Mouse (Mus musculus) bone marrow, adult 2 months (tissue): ENCODE results near the gene Rftn1. TPM values are rescaled to one million over a fixed set of nuclear protein-coding genes. Genes with fewer than 3 reads are reported as not detected.

Experiments
- H3K27ac ChIP-seq: fragments of 200-500 bp; 2 replicates; pipeline ENCODE4 v1.5.1; 2012; ENCODE audit warnings: low read depth, mild to moderate bottlenecking, control low read depth, inconsistent platforms, low read length; ENCODE audit not compliant: control insufficient read depth, poor library complexity, insufficient read depth
- H3K4me1 ChIP-seq: fragments of 200-500 bp; 2 replicates; pipeline ENCODE4 v1.6.1; 2011; ENCODE audit warnings: low read length; ENCODE audit not compliant: control insufficient read depth, insufficient read depth
- H3K4me3 ChIP-seq: fragments of 200-500 bp; replicated peaks from 2 replicates; pipeline ENCODE3; 2011; ENCODE audit warnings: mild to moderate bottlenecking, low read depth, low read length, control low read depth; ENCODE audit not compliant: control insufficient read depth
- CTCF ChIP-seq: fragments of 200-500 bp; IDR thresholded peaks from 2 replicates; pipeline ENCODE4 v1.5.1; 2011; ENCODE audit warnings: low read length, control low read depth; ENCODE audit not compliant: control insufficient read depth, insufficient read depth
- POLR2A ChIP-seq: fragments of 200-500 bp; IDR thresholded peaks from 2 replicates; pipeline ENCODE4 v1.6.1; 2011; ENCODE audit warnings: low read depth, mild to moderate bottlenecking, control low read depth, low read length, borderline replicate concordance; ENCODE audit not compliant: control insufficient read depth
- WGBS: fragments of 180-500 bp; shearing (Covaris S2); methylation state at CpG from one replicate; pipeline ENCODE4 v1.1.7; 2018; 5-methylcytosine and 5-hydroxymethylcytosine counted together
- polyA plus RNA-seq: library from polyadenylated mRNA; stranded (reverse); fragments of >200 nt; gene quantifications from 2 replicates; pipeline ENCODE4 v1.2.4, GENCODE M21; 2011; ENCODE audit warnings: low replicate concordance; ENCODE audit not compliant: missing spikeins, insufficient read depth, insufficient read length

Rftn1 gene
- polyA plus RNA-seq, 1 experiment: 18.0 TPM

DNA sequence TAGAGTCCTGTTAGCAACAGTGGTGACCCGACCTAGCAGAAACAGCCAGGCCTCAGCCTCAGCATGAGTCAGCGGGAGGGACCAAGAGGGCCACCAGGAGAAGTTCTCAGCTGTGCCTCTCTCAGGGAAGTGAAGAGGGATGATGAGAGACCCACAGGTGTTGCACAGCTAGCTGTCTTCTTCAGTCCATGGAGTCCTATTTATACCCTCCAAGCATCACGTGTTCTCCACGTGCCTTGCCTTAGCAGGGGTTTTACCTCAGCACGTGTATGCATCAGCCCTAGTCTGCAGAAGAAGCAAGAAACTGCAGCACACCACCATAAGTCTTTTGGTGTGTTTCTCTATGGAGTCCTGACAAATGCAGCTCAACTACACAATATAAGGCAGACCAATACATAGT is 38.4 kb downstream of the Rftn1 start:
- Histone ChIP-seq H3K4me1 (peaks cover 2% of the 10 kb centered on the region; the same call in 1 of the 2 replicates), H3K4me3 (no peak overlapping the region), H3K27ac (no peak overlapping the region)
- TF ChIP-seq POLR2A (no peak), CTCF (no peak)
- WGBS: 76% methylated on average over 5 of the region's 5 CpGs

GRCm38 (mm10) chr17:50151208-50151723 is 39.2 kb downstream of the Rftn1 start:
- Histone ChIP-seq H3K4me3 (no peak overlapping the region), H3K4me1 (peaks cover 2% of the 10 kb centered on the region; the same call in 1 of the 2 replicates), H3K27ac (no peak overlapping the region)
- WGBS: 81% methylated on average over 7 of the region's 7 CpGs
- TF ChIP-seq POLR2A: no peak
- TF ChIP-seq CTCF: no peak

DNA sequence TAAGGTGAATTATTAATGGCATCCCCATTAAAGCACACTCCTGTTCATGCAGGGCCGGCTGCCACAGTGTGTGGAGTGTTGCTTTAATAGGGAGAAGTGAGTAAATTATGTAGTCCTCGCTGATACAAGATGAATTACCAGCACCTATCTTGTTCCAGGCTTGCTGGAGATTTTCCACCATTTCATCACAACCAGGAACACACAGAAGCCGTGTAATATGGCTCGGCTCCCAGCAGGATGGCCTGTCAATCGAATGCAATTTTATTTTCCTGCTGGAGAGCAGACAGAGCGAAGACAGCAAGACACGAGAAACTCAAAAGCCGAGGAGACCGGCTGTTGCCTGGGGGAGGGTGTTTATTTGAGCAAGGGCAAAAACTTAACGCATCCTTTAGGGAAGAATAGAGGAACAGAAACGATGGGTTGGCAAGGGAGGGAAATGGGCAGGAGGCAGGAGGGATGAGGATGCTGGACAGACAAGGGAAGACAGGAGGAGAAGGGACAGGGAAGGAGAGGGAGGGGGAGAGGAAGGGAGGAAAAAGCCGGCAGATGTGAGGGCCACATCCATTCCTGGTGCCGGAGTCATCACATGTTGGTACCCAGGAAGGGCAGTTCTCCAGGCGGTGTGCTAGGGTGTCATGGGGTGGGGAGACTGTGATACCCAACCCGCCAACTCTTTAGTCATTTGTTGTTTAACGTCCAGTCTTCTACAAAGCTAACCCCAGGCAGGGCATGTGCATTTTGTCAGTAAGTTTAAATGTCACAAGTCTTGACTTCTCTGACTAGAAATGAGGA is 39.9 kb downstream of the Rftn1 start:
- TF ChIP-seq POLR2A (no peak), CTCF (no peak)
- H3K27ac ChIP-seq: no peak overlapping the region
- peaks cover 2% of the 10 kb centered on the region; the same call in 1 of the 2 replicates for H3K4me1 ChIP-seq
- no peak overlapping the region for H3K4me3 ChIP-seq
- WGBS: 85% methylated on average over 16 of the region's 16 CpGs

DNA sequence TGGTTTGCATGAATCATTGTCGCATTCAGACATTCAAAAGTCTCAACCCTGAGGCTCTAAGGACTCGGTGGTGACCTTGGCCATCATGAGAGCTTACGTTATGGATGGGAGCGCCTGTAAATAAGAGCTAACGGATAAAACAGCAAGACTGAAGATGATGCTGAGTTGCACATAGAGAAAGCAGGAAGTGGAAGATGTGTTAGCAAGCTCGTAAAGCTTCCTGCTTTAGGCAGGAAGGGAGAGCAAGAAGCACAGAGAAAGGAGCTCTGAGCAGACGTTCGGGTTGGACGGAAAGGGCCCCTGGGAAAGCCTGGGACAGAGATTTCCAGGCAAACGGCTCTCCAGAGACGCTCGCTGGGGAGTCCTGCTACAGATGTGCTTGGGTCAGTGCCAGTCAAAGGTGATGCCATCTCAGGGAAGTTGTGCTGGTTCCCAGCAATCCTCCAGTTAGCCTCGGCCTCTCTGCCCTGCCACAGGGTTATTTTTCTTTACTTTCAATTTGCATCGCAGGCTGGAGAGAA is 40.7 kb downstream of the Rftn1 start:
- no peaks in the 10 kb centered on the region for H3K4me1 ChIP-seq
- 60% methylated on average over 14 of the region's 14 CpGs for WGBS
- TF ChIP-seq CTCF (no peak), POLR2A (no peak)
- no peak overlapping the region for H3K27ac ChIP-seq
- no peak overlapping the region for H3K4me3 ChIP-seq

- H3K27ac ChIP-seq: no peak overlapping the region
- no peak overlapping the region for H3K4me3 ChIP-seq
- TF ChIP-seq CTCF (no peak), POLR2A (no peak)
- H3K4me1 ChIP-seq: no peaks in the 10 kb centered on the region
- 52% methylated on average over 12 of the region's 12 CpGs for WGBS
Measured at GRCm38 (mm10) chr17:50147831-50148587, 42.5 kb downstream of the Rftn1 start.

DNA sequence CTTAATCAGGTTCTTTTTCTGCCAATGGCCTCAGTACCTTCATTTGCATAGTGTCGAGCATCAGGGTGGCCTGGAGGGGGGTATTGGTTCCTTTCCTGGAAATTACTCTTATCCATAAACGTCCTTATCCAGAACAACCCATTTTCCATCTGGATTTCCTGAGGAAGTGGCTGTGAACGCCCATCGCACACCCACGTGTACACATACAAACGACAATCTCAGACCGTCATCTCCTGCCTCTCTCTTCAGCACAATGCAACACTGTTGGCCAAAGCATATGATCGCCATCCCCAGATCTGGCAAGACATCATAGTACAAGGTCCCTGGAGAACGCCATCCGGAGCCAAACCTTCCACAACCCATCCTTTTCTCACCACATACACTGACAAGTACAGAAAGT is 47.1 kb downstream of the Rftn1 start:
- no peak overlapping the region for H3K27ac ChIP-seq
- no peaks in the 10 kb centered on the region for H3K4me1 ChIP-seq
- WGBS: 82% methylated on average over 10 of the region's 10 CpGs
- TF ChIP-seq POLR2A: no peak
- TF ChIP-seq CTCF: no peak
- no peak overlapping the region for H3K4me3 ChIP-seq

- 67% methylated on average over 8 of the region's 8 CpGs for WGBS
- TF ChIP-seq POLR2A (no peak), CTCF (no peak)
- no peak overlapping the region for H3K4me3 ChIP-seq
- H3K27ac ChIP-seq: no peak overlapping the region
- H3K4me1 ChIP-seq: no peaks in the 10 kb centered on the region
Measured at GRCm38 (mm10) chr17:50142553-50142952, 47.9 kb downstream of the Rftn1 start.

GRCm38 (mm10) chr17:50142151-50142550 is 48.3 kb downstream of the Rftn1 start:
- Histone ChIP-seq H3K4me1 (no peaks in the 10 kb centered on the region), H3K4me3 (no peak overlapping the region), H3K27ac (no peak overlapping the region)
- WGBS: 86% methylated on average over 7 of the region's 7 CpGs
- TF ChIP-seq POLR2A (no peak), CTCF (no peak)
